Mouse (Mus musculus): ENCODE measurements around the gene Cib1.
A peak's percentile ranks its signal among the peaks of the same experiment; 100 is the strongest.

Gene Cib1

DNA sequence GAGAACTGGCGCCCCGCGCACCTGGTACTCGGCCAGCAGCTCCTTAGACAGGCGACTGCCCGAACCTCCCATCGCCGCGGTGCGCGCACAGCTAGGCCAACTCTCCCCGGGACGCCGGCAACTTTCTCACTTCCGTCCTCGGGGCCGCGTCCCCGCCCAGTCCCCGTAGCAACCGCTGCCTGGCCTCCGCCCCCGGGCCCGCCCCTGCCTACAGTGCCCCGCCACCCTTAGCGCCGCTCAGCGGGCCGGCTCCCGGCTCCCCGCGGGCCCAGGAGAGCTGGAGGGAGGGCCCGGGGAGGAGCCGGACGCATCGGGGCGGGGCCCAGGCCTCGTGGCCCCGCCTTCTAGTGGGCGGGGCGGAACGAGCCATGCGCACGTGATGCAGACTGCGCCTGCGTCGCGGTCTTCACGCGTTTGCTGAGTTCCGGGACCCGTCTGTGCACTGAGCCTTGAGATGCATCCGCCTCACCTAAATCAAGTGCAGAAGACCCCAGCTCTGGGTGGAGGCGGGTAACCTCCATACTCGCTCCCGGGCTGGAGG lies at the start of gene Cib1, which contains the start of gene Gdpgp1:
Cib1 (minus strand) TSS at position 325 of the 541 bp plus-strand sequence.
Gdpgp1 (plus strand) TSS at position 377 of the 541 bp plus-strand sequence.
- peak; percentile 98 for DNase-seq (ENCODE audit: low spot score in 2 of 2)

DNA sequence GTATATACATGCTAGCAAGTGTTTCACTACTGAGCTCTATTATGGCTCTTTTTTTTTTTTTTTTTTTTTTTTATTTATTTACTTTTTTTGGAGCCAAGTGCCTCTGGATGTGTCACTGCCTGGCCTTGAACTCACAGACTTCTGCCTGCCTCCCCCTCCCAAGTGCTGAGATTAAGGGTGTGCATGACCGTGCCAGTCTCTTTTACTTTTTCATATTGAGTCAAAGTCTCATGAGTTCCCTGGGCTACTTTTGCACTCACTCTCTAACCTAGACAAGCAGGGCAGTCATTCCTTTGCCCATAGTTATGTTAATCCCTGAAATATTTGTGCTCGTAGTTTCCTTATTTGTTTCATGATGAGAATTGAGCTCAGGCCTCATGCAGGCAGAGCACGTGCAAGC lies 49.0 kb upstream of the Cib1 start:
- no peak for DNase-seq (ENCODE audit: low spot score in 2 of 2)

DNA sequence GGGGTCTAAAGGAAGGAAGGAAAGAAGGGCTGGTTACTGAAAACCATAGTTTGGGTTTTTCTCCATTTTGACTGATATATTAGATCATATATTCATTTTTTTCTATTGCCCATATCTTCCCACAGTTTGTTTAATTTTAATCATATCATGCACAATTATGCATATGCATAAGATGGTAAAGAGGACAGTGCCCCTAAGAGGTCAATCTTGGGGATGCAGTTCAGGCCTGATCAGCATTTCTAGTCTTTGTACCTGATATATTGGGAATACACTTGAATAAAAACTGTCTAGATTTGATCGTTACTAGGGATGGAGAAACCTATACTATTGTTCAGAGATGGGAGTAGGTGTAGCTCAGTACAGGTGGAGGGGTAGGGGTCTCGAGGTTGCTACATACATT lies 48.4 kb upstream of the Cib1 start:
- DNase-seq (ENCODE audit: low spot score in 2 of 2) = peak in 1 of 2 experiments; percentile 33

- no peak for DNase-seq (ENCODE audit: low spot score in 2 of 2)
Observed at GRCm38 (mm10) chr7:80280032-80280431, 47.4 kb upstream of the Cib1 start.

DNA sequence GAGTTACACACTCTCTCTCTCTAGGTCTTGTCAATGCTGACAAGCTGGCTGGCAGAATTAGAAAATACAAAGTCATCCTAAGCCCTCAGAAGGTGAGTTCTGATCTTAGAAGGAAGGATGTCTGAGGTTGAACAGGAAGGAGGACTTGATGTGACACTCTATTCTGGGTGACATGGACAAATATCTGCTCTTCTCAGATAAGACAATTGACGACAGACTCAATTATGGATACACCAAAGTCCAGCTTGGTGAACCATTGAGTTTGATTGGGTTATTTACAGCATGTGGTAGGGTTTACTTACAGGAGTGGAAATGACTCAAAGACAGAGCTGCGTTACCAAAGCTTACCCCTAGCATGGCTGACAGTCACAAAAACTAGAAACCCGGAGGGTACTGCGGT lies 43.8 kb upstream of the Cib1 start:
- DNase-seq (ENCODE audit: low spot score in 2 of 2) = no peak

DNA sequence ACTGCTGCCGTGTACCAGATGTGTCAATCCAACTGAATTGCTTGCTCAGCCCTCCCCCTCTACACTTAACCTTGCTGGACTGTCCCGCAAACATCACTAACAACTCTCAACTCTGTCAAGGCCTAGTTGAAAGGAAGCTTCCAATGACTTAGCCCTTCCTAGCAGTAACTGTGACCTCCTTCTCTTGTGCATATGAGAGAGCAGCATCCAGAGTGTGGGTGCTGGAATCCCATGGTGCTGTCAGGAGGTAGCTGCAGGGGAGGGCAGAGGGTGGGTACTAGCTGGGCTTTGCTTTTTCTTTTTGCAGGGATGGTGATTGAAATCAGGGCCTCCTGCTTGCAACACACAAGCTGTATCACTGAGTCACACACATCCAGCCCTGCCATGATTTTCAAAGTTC lies 40.8 kb upstream of the Cib1 start:
- no peak for DNase-seq (ENCODE audit: low spot score in 2 of 2)

DNA sequence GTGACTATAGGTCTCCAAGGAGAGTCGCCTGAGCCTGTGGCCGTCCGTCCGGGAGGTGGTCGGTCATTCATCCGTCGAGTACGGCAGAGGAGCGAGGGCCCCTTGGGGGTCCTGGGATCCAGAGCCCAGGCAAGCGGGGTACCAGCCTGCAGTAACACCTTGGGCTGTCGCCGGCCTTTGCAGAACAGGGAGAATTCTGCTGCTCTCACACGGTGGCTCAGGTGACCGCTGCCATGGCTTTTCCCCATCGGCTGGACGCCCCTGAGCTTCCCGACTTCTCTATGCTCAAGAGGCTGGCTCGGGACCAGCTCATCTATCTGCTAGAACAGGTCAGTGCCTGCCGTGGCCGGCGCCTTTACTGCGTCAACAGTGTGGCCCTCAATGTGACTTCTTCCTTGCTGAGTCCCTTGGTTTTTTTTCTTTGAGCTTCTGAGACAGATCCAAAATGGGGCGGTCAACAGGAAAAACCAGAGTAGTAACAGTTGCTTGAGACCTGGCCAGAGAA lies 37.2 kb upstream of the Cib1 start:
- peak in 1 of 2 experiments; percentile 48 for DNase-seq (ENCODE audit: low spot score in 2 of 2)

GRCm38 (mm10) chr7:80268897-80269750 lies 36.5 kb upstream of the Cib1 start, which contains the start of gene Vps33b:
TSS of gene Vps33b (plus strand) at chr7:80269649.
- DNase-seq (ENCODE audit: low spot score in 2 of 2) = peak; percentile 90 to 97

DNA sequence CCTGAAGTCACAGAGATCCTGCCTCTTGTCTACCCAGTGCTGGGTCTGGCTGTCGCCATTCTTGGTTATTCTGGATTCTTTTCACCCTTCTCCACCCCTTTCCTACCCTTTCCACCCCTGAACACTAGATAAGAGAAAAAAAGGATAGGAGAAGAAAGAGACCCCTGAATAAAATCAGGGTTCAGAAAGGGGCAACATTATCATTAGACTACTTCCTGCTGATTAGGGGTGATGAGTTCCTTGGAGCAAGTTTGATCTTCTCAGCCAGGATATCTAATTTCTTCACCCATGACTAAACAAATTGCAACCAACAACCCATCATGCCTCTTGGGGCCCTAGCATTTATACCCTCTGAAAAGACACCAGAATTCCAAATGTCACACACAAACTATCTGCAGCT lies 35.2 kb upstream of the Cib1 start:
- DNase-seq (ENCODE audit: low spot score in 2 of 2) = no peak

GRCm38 (mm10) chr7:80264606-80265005 lies 32.0 kb upstream of the Cib1 start:
- no peak for DNase-seq (ENCODE audit: low spot score in 2 of 2)

DNA sequence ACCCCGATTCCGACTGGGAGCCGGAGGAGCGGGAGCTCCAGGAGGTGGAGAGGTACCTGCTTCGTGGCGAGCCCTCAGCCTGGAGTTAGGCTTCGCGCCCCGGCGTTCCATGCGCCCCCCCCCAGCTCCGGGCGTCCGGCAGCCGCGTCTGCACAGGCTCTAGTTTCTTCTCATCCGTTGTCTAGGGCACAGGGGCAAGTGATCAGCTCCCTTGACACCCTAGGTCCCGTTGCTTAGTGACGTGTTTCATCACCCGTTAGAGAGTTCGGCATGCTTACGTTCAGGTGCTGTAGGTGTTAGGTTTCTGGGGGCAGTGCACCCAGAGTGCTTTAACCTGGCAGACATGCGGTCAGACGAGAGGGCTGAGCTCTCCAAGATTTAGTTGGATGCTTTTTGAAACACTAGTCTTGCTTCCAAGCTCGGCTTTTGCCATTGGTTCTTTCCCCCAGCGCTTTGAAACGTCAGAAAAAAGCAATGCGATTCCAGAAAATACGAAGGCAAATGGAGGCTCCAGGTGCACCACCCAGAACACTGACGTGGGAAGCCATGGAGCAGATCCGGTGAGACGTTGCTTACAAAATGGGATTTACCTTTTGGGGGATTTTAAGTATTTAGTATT lies 28.9 kb upstream of the Cib1 start:
- peak in 1 of 2 experiments; percentile 70 for DNase-seq (ENCODE audit: low spot score in 2 of 2)

DNA sequence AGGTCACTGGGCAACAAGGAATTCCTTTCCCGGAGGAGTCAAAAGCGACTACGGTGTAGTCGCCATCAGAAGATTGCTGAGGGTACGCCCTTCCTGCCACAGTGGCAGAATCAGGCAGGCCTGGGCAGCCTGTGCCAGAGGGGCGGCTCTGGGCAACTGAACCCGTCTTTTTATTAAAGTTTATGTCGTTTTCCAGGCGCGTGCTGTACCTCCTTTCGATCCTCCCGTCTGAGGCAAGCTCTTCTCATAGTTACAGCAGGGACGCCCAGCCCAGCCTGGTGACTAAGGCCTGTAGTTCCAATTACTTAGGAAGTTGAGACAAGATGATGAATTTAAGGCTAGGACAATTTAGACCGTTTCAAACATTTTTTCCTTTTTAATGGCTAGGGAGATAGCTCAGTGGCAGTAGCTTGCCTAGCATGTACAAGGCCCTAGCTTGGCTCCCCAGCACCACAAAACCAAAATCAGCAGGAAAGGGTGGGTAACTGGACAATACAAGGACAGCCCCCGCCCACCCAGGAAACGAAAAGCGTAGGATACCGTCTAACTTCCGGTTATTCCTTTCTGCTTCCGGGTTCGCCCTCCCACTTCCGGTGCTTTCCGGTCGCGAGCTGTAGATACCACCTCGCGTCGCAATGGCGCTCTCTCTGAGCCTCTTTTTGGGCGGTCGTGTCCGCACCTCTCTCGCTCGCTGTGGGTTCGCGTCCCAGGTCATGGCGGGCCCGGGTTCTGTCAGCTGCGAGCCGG lies 28.2 kb upstream of the Cib1 start, which contains the start of gene Ngrn:
Ngrn (plus strand) TSS at position 591 of the 747 bp plus-strand sequence.
- DNase-seq (ENCODE audit: low spot score in 2 of 2) = peak in 1 of 2 experiments; percentile 88

GRCm38 (mm10) chr7:80257706-80258105 lies 25.1 kb upstream of the Cib1 start:
- DNase-seq (ENCODE audit: low spot score in 2 of 2) = no peak

DNA sequence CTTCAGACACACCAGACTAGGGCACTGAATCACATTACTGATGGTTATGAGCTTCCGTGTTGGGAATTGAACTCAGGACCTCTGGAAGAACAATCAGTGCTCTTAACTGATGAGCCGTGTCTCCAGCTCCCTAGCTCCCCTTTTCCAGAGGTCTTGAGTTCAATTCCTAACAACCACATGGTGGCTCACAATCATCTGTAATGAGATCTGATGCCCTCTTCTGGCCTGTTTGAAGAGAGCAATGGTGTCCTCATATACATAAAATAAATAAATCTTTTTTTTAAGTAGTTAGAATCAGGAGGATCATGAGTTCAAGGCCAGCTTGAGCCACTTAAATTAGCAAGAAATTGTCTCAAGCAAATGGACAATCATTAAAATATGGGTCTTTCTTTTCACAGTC lies 23.4 kb upstream of the Cib1 start:
- no peak for DNase-seq (ENCODE audit: low spot score in 2 of 2)

- no peak for DNase-seq (ENCODE audit: low spot score in 2 of 2)
Observed at GRCm38 (mm10) chr7:80252886-80253285, 20.3 kb upstream of the Cib1 start.

GRCm38 (mm10) chr7:80252437-80252836 lies 19.8 kb upstream of the Cib1 start:
- DNase-seq (ENCODE audit: low spot score in 2 of 2) = no peak

- DNase-seq (ENCODE audit: low spot score in 2 of 2) = no peak
Observed at GRCm38 (mm10) chr7:80246859-80247258, 14.2 kb upstream of the Cib1 start.

- DNase-seq (ENCODE audit: low spot score in 2 of 2) = peak; percentile 94 to 99
Observed at GRCm38 (mm10) chr7:80246148-80246721, 13.6 kb upstream of the Cib1 start, which contains the start of gene Ttll13. TSS of gene Ttll13 (plus strand) at chr7:80246376.

DNA sequence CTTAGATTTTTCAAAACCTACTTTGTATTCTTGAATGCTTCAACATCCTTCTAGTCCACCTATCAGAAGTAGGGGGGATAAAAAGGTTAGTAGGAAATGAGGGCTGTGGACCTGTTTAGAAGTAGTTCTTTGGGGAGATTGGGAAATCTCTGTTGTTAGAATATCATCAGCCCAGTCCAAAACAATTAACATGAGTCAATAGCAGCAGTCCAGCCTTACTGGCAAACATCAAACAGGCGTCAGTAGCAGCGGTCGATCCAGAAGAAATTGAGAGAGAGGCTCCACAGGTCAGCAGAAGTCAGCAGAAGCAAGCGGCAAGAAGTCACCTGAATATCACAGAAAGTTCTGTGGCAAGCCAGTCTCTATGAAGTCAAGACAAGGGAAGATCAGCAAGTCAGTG lies 12.2 kb upstream of the Cib1 start:
- no peak for DNase-seq (ENCODE audit: low spot score in 2 of 2)

GRCm38 (mm10) chr7:80241661-80242060 lies 9.0 kb upstream of the Cib1 start:
- no peak for DNase-seq (ENCODE audit: low spot score in 2 of 2)

DNA sequence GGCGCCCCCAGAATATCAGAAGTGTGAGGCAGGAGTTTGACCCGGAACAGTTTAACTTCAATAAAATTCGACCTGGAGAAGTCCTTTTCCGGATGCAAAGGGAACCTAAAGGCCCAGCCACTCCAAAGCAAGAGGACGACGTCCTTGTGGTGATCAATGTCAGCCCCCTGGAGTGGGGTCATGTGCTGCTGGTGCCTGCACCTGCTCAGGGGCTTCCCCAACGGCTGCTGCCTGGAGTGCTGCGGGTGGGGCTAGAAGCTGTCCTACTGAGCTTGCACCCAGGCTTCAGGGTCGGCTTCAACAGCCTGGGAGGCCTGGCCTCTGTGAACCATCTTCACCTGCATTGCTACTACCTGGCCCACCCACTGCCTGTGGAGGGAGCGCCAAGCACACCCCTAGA lies 5.9 kb upstream of the Cib1 start:
- DNase-seq (ENCODE audit: low spot score in 2 of 2) = no peak

Data from spleen, postnatal 10 days (tissue).